Mouse (Mus musculus): ENCODE data around the gene Gltpd2.
"Not testable (repeated sequence)": the region's sequence is repeated elsewhere in the genome, so short reads cannot be mapped to it uniquely, and the experiment has no call there.

The Gltpd2 gene

GRCm38 (mm10) chr11:70518923-70519322 is at the start of gene Gltpd2:
Gltpd2 (plus strand) TSS chr11:70519196.
- no peak for DNase-seq (ENCODE audit: low read depth, low spot score)

DNA sequence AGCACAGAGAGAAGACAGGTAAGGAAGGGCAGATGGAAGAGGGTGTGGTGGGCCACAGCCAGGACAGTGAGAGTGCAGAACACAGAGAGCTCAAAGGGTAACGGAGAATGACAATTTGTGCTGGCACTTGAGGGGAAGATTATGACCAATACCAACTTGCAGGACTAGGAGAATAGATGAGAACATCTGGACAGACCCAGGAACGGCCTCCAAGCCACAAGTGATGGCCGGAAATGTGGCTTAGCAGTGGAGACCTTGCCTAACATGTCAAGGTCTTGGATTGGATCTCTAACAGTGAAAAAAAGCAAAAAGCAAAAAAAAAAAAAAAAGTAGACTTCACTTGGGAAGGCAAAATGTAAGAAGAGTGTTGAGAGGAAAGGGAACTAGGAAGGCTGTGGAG is 49.2 kb upstream of the Gltpd2 start:
- no peak for DNase-seq (ENCODE audit: low read depth, low spot score)

GRCm38 (mm10) chr11:70472716-70473115 is 46.3 kb upstream of the Gltpd2 start:
- no peak for DNase-seq (ENCODE audit: low read depth, low spot score)

DNA sequence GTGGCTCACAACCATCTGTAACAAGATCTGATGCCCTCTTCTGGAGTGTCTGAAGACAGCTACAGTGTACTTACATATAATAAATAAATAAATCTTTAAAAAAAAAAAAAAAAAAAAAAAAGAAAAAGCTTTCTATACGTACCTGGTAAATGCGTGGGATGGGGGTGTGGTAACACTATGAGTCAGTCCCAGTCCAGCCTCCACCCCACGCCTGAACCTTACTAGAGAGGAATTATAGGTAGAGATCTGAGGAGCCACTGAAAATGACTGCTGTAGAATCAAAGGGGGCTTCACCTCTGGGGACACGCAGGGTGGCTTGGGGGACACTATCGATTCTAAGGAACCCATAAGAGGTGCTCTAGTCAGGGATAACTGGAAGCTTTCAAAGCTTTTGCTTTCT is 45.7 kb upstream of the Gltpd2 start:
- DNase-seq (ENCODE audit: low read depth, low spot score): not testable (repeated sequence)

- no peak for DNase-seq (ENCODE audit: low read depth, low spot score)
Measured at GRCm38 (mm10) chr11:70474872-70475534, 44.0 kb upstream of the Gltpd2 start.

DNA sequence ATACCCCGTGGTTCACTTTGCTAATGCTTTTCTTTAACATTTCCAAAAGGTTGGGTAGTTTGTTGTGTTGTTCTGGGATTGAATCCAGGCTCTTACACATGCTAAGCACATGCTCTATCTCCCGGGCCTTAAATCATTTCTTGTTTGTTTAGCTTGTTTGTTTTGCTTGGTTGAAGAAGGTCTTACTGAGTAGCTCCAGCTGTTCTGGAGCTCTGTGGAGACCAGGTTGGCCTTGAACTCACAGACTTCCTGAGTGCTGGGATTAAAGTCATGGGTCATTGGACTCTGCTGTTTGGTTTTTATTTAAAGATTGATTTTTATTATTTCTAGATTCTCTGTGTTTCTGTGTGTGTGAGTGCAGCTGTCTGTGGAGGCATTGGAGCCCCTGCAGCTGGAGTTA is 33.5 kb upstream of the Gltpd2 start:
- DNase-seq (ENCODE audit: low read depth, low spot score): no peak

GRCm38 (mm10) chr11:70487816-70488215 is 31.2 kb upstream of the Gltpd2 start:
- DNase-seq (ENCODE audit: low read depth, low spot score): no peak

GRCm38 (mm10) chr11:70489138-70489537 is 29.9 kb upstream of the Gltpd2 start:
- no peak for DNase-seq (ENCODE audit: low read depth, low spot score)

DNA sequence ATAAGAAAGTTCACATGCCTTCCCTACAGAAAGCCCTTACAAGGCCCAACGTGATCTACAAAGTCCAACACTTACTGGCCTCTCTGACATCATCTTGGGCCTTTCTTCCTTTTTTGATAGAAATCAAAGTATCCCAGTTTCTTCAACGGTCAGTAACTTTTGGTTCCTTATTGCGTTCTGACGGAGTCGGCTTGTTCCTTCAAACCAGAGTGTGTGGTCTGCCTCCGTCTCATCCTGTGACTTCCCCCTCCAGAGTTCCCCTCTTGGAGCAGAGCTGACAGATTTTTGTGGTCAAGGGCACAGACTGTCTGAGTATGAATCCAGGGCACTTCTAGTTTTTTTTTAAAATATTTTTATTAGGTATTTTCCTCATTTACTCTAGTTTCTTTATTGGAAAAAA is 29.3 kb upstream of the Gltpd2 start:
- no peak for DNase-seq (ENCODE audit: low read depth, low spot score)

GRCm38 (mm10) chr11:70499566-70500475 is 19.2 kb upstream of the Gltpd2 start:
- no peak for DNase-seq (ENCODE audit: low read depth, low spot score)

DNA sequence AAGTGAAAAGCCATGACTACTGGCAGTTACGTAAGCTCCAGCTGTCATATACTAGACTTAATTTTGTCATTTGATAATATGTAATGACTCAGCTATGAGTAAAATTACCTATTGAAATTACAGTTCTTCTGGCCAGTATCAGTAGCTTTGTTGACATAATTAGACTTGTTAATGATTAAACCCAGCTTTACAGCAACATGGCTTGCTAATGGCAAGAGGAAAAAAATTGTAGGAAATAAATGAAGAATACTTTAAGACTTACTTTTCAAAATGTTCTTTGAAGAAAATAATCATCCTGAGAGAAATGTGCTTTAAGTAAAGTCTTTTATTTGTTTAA is 18.6 kb upstream of the Gltpd2 start:
- no peak for DNase-seq (ENCODE audit: low read depth, low spot score)

DNA sequence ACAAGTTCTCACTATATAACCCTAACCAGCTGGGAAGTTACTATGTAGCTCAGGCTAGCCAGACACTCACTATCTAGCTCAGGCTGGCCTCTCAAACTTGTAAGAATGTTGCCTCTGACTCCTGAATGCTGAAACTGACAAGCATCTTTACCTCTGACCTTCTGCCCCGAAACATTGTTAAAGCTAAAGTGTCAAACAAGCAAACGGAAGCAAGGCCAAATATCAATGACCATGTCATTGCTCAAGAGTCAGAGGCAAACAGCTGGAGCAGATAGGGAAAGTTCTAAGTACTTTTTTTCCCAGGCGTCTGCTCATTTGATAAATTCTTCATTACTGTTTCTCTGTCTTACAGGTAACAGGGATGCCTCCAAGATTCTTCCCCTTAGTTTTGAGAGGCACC is 17.0 kb upstream of the Gltpd2 start:
- DNase-seq (ENCODE audit: low read depth, low spot score): no peak

GRCm38 (mm10) chr11:70504970-70505369 is 14.0 kb upstream of the Gltpd2 start, which contains the start of gene Tm4sf5:
Tm4sf5 (plus strand) TSS chr11:70505244.
- DNase-seq (ENCODE audit: low read depth, low spot score): no peak

DNA sequence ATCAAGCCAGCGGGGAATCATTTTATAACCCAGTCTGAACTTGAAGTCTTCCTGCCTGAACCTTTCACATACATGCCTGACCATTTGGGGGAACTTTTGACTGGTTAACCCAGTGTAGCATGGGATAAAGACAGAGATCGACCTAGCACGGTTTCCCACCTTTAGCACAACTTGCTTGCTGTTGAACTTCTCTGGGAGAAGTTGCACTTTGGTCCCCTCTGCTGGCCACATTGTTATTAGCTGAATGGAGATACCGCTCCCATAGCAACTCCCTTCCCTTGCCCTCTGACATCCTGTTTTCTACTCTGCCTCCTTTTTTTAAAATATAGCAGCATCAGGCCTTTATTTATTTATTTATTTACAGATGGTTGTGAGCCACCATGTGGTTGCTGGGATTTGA is 12.6 kb upstream of the Gltpd2 start:
- DNase-seq (ENCODE audit: low read depth, low spot score): no peak

GRCm38 (mm10) chr11:70506962-70507515 is 12.0 kb upstream of the Gltpd2 start:
- no peak for DNase-seq (ENCODE audit: low read depth, low spot score)

- no peak for DNase-seq (ENCODE audit: low read depth, low spot score)
Measured at GRCm38 (mm10) chr11:70509753-70510564, 9.0 kb upstream of the Gltpd2 start.

DNA sequence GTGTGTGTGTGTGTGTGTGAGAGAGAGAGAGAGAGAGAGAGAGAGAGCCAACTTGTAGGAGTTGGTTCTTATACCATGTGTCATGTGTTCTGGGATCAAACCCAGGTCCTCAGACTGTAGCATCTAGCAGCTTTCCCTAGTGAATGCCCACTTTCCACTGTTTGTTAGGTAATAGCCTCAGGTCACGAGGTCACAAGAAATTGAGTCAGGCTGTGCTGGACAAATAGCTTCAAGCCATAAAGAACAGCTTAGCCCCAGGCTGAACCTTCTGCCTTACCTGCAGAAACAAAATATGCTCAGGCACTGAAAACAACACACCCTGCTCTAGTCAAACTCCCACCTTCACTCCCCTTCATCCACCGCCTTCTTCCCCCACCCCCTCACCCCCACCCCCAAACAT is 7.8 kb upstream of the Gltpd2 start:
- no peak for DNase-seq (ENCODE audit: low read depth, low spot score)

GRCm38 (mm10) chr11:70511825-70512224 is 7.2 kb upstream of the Gltpd2 start:
- no peak for DNase-seq (ENCODE audit: low read depth, low spot score)

- DNase-seq (ENCODE audit: low read depth, low spot score): no peak
Measured at GRCm38 (mm10) chr11:70512709-70513342, 6.2 kb upstream of the Gltpd2 start.

- DNase-seq (ENCODE audit: low read depth, low spot score): no peak
Measured at GRCm38 (mm10) chr11:70513520-70513919, 5.5 kb upstream of the Gltpd2 start.

GRCm38 (mm10) chr11:70514288-70514687 is 4.7 kb upstream of the Gltpd2 start, which contains the start of gene Vmo1:
Vmo1 (minus strand) TSS chr11:70514616.
- no peak for DNase-seq (ENCODE audit: low read depth, low spot score)
